Mouse (Mus musculus): ENCODE measurements around the gene 1300017J02Rik.

DNA sequence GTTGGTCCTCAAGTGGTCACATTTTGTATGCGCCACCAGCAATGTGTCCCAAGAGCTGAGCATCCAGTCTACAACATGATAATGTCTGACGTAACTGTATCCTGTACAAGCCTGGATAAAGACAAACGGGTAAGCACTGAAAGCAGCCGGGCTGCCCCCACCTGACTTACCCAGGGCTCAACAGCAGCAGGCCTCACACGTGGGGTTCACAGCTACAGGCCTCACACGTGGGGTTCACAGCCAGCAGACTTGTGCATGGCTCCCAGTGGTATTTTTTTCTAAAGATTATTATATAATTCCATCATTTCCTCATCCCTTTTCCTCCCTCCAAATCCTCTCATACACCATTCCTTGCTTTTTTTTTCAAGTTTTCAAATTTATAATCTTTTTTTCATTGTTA, 5.0 kb upstream of the 1300017J02Rik start:
- TF ChIP-seq POLR2A (IDR thresholded peaks at IDR 0.05; ENCODE audit: control insufficient read depth, extremely low read depth, insufficient read depth, low read length, poor library complexity) (no peak), CTCF (IDR thresholded peaks at IDR 0.05; ENCODE audit: borderline replicate concordance, control insufficient read depth, extremely low read depth, insufficient read depth, low read length, poor library complexity) (no peak)
